Mouse (Mus musculus) spleen, postnatal 36 days (tissue): ENCODE data around the gene Fndc3b.

Experiments
- DNase-seq, 2 experiments: peaks; one replicate each; pipeline ENCODE4 v3.0.0; 2022; ENCODE audit warnings: low spot score in 2 of 2, mixed read lengths in 1 of 2

The Fndc3b gene

DNA sequence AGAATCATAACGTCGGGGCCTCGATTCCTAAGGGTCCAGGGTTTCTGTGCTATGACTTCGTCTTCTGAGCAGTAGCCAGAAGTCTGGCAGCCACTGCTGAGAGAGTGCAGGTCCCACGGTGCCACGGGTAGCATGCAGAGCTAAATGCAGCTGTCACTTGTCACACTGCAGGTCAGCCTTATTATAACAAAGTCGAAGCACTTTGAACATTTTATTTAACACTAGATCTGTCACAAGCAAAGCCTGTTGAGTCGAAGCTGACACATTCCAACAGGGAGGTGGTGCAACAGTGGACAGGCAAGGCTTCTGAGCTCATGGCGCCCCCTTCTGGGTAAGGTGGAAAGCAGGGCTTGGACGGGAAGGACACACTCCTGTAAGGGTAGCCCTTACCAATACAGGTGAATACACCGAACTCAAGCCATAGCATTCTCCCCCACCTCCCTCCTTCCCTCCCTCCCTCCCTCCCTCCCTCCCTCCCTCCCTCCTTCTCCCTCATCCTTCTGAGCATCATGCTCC is 243.5 kb downstream of the Fndc3b start:
- no peak for DNase-seq

DNA sequence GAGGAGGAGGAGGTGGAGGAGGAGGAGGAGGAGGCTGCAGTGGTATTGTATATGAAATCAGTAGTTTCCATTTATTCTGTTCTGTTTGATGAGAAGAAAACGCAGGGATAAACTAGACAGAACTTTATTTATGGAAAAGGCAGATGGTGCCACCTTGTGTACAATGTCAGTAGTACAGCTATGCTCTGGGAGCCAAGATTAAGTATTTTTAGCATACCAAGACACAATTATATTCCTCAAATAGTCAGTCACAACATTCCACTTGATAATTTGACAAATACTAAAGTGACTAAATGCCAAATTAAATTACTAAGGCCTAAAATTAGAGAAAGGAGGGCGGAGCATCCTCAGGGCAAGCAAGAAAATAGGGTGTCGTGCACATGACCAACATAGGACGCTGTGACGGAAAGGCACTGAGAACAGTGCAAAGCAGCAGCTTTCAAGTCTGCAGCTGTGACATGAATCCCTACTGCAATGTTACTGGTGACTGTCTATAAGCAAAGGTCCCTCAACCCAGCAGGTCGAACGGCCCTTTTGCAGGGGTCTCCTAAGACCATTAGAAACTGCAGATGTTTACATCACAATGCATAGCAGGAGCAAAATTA is 244.7 kb downstream of the Fndc3b start:
- no peak for DNase-seq

DNA sequence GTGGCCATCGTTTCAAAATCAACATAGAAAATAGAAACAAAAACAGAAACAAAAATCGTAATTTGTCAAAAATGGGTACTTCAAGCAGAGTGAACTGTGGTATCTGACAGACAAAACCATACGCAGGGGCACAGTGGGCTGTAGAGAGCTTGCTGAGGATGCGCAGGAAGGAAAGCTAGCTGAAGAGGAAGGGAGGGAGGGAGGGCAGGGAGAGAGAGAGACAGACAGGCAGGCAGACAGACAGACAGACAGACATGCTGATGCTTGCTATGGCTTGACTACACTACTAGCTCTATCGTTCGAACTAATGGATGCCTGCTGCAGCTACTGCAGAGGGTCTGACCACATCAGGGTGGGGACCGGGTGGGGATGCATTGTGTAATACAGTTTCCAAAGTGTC is 247.7 kb downstream of the Fndc3b start:
- no peak for DNase-seq

DNA sequence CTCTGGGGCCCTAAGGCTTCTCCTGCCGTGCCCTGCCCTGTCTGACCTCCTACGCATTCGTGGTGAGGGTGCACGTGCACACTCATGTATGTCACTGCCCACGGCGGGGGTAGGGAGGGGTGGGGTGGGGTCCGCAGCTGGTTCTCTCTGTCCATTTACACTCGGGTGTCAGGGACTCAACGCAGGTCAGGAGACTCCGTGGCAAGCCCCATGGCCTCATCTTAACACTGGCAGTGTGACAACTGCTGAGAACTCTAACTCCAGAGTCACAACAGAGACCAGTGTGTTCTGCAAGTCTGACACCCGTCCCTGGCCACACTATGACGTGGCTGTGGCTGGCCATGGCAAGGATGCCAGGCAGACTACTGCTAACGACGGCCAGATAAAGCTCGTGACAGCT is 248.2 kb downstream of the Fndc3b start:
- no peak for DNase-seq

DNA sequence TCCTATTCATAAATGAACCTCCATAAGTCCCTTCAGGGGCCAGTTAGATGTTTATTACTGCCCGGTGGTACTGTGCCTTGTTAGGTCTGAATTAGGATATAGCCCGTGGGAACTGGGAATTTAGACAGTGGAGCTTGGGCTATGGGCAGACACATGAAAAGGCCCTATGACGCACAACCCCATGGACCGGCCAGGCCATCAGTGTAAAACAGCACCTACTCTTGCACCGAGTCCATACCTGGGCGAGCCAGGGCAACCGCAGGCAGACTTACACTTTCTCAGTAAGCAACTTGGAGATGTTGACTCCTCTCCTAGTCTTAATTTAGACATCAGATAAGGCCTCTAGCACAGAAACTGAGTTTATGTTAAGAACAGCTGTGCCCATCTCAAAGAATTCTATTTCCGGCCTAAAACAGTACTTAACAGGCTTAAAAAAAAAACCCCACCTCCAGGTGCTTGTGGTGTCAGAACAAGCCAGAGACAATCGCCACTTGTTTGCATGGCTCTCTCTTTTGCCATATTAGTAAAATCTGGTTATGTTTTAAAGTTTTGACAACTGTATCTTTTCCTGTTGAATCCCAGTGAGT is 248.7 kb downstream of the Fndc3b start:
- no peak for DNase-seq

DNA sequence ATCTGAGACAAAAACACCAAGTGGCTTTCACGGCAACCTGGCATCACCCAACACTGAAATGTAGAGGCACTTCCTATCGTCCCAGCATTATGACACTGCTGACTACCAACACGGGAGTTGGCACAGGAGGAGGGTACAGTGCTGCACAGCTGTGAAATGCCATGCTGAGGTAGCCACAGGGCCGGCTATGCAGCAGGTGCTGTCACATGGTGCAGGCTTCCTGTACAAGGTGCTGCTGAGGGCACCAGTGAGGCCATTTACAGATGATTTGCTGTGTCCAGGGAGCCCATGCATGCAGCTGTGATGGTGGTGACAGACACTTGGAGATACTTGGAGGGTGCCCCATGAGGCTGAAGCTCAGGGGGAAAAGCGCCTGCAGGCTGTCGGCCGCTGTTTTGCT is 249.2 kb downstream of the Fndc3b start:
- no peak for DNase-seq

DNA sequence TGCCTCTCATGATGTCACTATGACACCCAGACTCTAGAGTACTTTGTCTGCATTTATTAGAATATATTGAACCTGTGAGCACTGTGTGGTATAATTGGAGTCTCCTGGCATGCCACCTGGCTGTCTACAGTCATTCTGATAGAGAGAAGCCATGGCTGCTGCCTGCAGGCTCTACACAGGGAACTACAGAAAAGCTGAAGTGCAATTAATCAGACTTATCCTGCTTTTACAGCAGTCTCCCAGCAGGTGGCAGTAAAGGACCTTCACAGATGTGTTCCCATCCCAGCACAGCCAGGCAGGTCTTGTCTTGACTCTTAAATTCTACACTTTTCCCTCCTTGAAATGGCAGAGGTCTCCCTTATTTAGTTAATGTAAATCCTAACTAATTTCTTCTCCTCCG is 250.1 kb downstream of the Fndc3b start:
- peak; percentile 59 to 62 for DNase-seq

DNA sequence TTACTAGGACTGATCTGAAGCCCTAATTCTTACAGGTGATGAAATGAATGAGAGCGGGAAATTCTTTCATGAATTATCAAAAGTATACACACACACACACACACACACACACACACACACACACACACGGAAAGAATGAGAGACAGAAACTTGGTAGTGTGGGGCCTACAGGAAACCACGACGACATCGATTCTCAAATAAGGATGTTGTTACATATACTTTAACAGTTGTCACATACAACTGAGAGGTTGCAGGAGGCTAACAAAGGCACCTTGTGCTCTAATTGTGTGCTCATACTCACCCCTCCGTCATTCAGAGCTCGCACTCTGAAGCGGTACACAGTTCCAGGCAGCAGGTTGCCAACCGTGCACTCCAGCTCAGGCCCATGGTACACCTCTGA is 252.7 kb downstream of the Fndc3b start:
- DNase-seq, result no peak

DNA sequence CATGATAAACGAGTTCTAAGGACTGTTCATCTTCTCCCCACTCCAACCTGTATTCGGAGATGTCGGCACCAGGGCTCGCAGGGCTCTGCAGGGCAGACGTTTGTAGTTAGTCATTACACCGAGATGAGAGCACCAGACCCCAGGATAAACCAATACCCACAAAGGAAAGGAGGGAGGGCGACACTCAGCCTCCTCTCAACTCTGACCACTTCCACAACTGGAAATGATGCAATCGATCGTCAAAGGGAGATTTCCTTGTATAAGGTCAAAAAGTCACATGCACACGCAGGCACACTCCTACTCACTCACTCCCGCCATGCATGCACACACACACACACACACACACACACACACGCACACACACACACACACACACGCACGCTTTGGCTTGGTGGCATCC is 254.6 kb downstream of the Fndc3b start:
- DNase-seq, result no peak

DNA sequence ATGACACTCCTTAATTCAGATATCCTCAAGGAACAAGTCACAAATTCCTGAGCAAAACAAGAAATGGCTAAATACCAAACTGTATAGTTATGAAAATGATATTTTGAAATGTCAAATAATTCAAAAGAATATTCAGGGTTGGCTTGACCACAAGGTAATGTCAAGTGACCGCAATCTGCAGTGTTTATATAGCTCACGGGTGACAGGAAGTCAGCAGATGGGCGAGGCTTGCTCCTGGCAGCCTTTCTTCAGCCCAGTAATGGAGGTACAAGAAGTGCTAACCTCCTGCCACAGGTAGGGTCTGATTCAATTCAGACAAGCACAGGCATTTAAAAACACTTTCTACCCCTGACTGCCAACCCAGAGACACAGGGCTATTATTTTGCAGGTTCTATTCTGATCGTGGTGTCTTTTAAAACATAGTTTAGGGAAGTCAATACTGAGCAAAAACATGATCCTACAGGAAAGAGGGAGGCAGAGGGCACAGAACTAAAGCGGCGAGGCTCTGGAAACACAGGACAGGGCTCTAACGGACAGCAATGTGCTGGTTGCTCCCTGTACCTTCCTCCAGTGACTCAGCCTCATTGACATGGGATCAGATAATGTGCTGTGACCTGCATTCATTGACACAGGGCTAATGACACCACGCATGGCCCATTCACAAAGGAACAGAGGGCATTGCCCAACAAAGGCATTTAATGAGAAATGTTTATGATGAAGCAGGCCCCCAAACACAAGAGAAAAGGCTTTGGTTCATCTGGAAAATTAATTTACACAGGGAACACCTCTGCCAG is 256.5 kb downstream of the Fndc3b start:
- no peak for DNase-seq

DNA sequence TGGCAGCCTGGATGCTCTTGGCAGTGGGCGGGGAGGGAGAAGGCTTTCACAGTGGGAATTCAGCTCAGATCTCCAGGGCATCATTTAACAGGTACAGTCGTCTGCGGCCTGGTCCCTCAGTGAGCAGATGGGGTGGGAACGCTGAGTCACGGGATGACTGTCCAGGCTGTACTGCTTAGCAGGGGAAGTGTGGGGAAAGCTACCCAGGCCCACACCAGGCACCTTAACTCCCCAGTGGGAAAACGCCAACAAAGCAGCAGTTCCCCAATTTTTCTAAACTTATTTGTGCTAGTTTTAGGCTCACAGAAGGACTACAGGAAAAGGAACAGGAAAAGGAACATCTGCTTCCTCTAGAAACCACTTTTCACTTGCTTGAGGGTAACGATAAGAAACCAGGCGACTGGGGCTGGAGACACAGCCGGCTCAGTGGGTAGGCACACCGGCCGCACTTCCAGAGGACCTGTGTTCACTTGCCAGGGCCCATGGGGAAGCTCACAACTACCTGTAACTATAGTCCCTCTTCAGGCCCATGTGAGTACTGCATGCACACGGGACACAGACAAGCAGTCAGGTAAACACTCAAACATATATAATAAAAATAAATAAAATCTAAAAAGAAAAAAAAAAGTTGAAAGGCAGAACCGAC is 257.5 kb downstream of the Fndc3b start:
- no peak for DNase-seq

DNA sequence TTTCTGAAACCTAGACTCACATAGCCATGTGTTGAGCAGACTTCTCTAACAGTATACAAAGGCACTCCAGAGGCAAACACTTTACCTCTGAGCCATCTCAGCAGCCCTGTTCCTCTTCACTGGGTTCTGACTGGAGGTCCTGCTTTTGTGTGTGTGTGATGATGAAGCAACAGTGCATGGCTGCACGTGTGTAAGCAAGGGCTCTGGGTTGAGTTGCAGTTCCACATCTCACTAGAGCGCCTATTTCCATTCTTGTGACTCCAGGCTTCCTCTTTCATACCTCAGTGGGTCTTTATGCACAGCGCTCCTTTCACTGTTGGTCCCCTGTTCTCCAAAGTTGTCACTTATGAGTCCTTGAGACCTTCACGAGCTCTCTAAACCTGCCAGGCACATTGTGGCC is 261.7 kb downstream of the Fndc3b start:
- DNase-seq, result no peak

DNA sequence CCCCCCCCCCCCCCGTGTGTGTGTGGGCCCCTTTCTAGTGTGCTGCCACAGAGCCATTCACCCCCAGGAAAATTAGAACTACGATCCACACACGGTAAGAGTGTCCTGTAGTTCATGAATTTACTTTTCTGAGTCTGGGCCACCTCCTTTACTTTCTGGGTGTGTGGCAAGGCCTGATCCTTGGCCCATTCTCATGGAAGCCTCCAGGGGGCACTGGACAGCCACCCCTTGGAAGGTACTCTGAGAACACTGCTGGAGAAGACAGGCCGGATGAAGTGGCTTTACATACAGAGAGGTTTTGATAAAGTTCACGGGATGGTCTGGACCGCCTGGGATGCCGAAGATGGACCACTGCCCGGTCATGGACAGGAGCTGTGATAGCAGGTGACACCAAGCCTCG is 262.7 kb downstream of the Fndc3b start:
- no peak for DNase-seq

DNA sequence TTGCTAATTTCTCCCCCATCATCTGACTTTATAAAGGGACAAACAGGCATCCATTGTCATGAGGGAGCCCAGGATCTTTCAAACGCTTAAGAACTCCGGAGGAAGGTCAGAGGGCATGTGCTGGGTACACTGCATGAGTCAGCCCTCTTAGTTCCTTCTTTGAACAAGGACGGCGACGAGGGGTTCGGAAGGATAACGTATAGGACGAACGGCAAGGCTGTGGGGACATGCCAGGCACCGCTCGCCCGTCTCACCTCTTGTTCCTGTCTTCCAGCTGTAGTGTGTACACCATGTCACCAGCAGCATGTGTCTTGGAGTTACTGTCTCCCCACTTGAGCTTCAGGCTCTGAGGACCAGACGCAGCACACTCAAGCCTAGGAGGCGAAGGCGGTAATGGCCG is 271.4 kb downstream of the Fndc3b start:
- no peak for DNase-seq

DNA sequence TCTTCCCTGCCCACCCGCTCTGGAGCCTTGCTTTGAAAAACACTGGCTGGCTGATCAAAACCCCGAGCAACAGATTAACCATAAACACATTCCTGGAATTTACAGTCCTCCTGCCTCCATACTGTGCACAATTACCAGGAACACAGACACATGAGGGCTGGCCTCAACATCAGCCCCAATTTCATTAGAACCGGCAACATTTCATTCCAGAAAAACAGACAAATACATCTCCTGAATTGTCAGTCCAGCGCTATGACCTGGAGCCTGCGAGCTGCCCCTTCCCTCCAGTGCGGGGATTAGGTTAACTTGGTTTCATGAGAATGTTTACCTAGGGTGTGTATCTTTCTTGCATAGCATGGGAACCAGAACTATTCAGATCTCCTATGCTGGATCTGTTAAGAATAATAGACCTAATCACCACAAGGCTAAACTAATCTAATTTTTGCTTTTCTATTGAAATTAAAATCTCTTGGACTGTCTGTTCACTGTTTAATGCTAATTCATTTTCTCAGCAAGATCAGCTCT is 275.9 kb downstream of the Fndc3b start:
- DNase-seq, result no peak

DNA sequence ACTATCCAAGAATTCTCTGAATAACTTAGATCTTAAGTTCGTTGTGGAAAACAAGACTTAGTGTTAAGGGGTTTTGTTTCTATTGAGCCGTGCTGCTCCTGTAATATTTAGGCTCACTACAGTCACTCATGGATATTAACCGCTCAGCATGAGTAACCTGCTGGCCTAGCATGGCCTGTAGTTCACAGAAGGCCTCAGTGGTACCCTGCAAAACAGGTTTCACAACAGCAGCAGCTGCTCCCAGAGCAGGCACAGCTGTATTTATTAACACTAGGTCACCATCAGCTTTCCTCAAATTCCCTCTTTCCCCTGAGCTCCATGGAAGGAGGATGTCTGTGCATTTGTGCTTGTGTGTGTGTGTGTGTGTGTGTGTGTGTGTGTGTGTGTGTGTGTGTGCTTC is 278.1 kb downstream of the Fndc3b start:
- DNase-seq, result no peak

DNA sequence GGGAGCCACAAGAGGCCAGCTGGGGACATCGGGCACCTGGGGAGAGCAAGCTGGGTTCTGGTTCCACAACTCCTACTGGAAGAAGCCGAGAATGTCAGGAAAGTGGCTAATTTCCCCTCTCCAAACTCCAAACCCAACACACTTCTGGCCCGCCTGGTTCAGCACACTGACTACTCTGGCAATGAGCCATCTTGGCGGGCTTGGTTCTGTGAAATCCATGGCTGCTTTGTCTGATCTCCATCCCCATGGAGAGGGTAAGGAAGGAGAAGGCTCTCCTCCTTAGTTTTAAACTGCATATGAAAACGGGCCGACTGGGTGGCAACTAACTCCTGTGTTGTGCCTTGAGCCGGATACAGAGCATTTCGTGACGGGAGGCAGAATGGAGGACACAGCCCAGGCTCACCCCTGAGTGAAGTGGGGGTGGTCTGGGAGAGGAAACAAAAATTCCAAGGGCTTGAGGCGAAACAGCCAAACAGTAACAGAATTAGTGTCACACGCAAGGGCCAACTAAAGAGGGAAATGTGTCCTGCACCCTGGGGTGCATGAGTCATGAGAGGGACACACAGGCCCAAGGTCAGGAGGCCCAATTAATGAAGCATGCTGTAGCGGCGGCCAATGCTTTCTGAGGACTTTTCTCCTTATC is 280.4 kb downstream of the Fndc3b start:
- DNase-seq, result no peak

DNA sequence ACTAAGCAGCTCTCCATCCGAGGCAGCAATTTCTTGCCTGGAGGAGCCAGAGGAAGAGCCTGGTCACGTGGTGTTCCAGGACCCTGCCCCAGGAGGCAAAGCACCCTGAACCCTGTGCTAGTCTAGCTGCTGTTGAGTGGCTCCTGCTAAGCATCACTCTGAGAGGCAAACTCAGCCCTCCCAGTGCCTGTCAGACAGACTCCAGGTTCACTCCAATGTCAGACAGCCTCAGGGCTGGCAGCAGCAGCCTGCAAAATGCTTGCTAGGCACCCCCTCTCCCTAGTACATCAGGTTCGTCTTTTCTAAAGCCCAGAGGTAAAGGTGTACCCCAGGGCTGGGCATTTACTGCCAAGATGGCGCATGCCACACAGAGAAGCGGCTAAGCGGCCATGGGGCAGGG is 283.7 kb downstream of the Fndc3b start:
- no peak for DNase-seq

DNA sequence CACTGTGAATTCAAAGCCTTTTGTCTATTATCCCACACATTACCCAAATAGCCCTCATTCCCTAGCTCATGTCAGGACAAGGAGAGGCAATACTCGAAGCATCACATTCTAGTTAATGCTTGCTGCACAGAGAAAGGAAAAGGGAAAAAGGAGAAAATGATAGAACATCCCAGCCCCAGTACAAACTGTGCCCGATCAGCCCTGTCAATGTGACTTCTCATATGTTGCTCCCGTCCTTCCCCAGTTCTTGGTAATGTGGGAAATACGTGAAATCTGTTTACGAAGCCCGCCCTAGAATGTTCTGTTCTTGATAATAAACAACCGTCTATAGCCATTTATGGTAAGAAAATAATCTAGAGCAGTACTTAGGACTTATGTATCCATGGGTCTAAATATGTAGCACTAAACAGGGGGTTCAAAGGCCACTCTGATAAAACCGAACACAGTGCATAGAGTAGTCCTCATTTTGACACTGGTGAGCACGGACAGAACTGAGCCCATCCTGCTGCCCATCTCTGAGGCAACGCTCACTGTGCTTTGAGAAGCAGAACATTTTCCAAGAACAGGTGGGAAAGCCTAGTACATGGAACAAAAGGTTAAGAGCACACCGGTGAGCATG is 286.9 kb downstream of the Fndc3b start:
- DNase-seq, result no peak

DNA sequence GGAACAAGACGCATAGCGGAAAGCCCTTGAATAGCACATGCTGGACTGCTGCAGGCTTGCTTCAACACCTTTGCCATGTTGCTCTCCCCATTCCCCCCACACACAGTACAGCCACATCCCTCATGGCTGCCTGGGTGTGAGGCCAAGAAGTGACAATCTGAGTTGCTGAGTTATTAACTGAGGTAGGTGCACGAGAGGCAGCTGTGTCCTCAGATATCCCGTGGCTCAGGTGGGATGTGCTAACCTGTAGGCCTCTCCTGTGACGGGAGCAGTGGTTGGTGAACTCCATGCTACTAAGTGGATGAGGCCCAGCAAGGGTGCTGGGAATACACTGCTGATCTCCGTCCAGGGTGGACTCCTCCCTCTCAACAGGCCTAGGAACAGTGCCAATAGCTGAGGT is 288.6 kb downstream of the Fndc3b start:
- DNase-seq, result no peak

DNA sequence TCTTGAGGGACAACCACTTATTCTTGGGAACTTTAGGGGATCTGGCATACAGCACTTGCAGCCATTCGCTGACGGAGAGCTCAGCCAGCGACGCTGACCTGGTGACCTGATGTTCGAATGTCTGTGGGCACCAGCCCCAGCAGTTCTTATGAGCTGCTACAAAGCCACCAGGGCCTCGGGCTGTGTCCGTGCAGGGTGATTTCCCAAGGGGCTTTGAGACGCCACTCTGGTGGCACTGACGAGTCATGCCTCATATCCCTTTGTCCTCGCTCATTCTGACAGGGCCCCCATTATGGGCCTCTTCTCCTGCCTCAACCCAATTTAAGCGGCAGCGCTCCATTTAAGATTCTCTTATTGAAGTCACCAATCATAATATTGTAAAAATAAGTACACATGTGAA is 289.1 kb downstream of the Fndc3b start:
- DNase-seq, result no peak
